Mouse (Mus musculus): ENCODE measurements around the gene Bbs1. TPM values are rescaled to one million over a fixed set of nuclear protein-coding genes. Genes with fewer than 3 reads are reported as not detected.
"Not testable (repeated sequence)": the region's sequence is repeated elsewhere in the genome, so short reads cannot be mapped to it uniquely, and the experiment has no call there.

The Bbs1 gene
- polyA plus RNA-seq (2012) = 0.33 and 0.50 TPM in 2 replicates

DNA sequence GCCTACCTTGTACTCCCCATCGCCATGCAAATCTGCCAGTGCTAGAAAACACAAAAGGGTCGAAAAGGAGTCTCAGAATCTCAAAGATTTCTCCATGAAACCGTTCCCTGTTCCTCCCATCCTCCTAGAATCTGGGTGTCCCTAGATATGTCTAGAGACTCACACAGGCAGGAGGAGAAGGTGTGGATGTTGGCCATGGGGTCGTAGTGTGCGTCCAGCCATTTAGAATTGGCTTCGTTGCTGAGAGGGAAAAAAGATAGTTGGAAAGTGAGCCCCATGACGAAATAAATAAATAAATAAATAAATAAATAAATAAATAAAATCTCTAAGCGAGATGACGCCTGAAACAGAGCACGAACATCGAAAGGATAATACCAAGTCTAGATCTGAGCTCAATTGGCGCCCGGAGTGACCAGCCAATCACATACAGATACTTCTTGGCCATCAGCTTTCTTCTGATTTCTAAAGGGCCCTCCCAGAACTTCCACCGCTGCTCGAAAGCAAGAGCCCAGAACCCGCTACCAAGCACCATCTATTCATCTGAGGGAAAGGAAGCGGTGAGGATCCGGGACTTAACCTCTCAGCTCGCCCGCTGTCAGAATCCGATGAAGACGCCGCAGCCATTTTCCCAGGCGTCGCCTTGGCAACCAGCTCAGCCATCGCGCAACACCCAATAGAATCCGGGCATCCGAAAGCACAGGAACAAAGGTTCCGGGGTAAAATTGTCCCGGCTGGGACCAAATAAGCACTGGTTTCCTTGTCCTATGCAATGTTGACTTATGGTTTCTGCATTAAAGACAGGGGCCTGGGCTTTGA is at the start of gene Bbs1:
Gene Bbs1, minus strand, starts transcription at position 650 of the 816 bp plus-strand sequence.
- Histone ChIP-seq H3K36me3 (ENCODE audit: control insufficient read depth) (peaks cover 45% of the 10 kb centered on the region), H3K27me3 (ENCODE audit: control insufficient read depth) (no peaks in the 10 kb centered on the region), H3K4me1 (ENCODE audit: control insufficient read depth) (peaks cover 10% of the 10 kb centered on the region), H3K4me3 (replicated peaks) (peak within 1 kb of the TSS; percentile 83), H3K9me3 (ENCODE audit: control insufficient read depth, low read length) (no peaks in the 10 kb centered on the region)
- TF ChIP-seq GATA1 (IDR thresholded peaks at IDR 0.05; ENCODE audit: low read length) = no peak
- no peak for TF ChIP-seq TAL1 (IDR thresholded peaks at IDR 0.05; ENCODE audit: low read length)

DNA sequence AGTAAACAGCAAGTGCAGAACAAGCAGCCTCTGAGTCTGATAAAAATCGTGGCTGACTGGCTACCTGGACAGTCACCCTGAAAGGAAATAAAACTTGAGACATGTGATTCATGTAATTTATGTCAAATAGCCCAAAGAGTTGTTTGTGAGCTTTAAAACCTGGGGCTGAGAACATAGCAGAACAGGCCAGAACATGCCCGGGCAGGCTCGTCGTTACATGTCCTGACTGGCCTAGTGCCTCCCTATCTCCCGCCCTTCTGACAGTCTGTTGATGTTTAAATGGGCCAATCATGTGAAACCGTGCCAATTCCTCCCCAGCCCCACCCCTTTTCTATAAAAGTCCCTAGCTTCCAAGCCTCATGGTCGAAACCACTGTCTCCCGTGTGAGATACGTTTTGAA is 42.2 kb upstream of the Bbs1 start:
- not testable (repeated sequence) for H3K36me3 ChIP-seq (ENCODE audit: control insufficient read depth); H3K4me1 ChIP-seq (ENCODE audit: control insufficient read depth); H3K4me3 ChIP-seq (replicated peaks); H3K9me3 ChIP-seq (ENCODE audit: control insufficient read depth, low read length)
- peaks cover 32% of the 10 kb centered on the region for H3K27me3 ChIP-seq (ENCODE audit: control insufficient read depth)

DNA sequence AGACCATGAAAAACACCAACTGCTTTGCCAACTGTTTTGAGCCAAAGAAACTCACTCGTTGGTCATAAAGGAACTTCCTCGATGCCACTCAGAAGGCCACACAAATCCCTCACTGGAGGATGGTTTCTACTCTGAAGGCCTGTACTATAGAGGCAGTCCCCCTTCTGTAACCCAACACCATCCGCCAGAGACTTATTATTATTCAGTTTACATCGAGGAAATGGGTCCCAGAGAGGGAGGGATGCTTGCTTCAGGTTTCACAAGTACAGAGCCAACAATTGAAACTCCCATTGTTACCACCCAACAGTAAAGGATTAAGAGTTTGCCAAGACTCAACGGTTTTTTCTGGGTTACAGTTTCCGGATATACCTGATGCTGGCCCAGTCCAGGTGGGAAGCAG is 39.1 kb upstream of the Bbs1 start:
- Histone ChIP-seq H3K9me3 (ENCODE audit: control insufficient read depth, low read length) (no peaks in the 10 kb centered on the region), H3K4me1 (ENCODE audit: control insufficient read depth) (peaks cover 14% of the 10 kb centered on the region), H3K4me3 (replicated peaks) (no peak overlapping the region), H3K27me3 (ENCODE audit: control insufficient read depth) (peaks cover 62% of the 10 kb centered on the region), H3K36me3 (ENCODE audit: control insufficient read depth) (no peaks in the 10 kb centered on the region)
- TF ChIP-seq TAL1 (IDR thresholded peaks at IDR 0.05; ENCODE audit: low read length) (no peak), GATA1 (IDR thresholded peaks at IDR 0.05; ENCODE audit: low read length) (no peak)

DNA sequence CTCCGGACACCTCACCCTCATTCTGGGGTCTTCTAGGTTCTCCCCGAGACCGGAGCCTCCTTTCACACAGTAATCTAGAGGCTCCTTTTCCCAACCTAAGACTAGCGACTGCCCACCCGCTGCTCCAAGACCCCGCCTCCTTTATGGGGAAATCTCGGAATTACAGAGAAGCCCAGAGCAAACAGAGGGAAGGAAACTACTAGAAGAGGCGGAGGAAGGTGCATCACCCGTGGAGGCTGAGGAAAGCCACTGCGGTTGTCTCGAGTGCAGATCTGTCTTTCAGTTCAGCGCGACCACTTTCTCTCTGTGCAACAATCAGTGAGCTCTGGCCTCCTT is 36.8 kb upstream of the Bbs1 start:
- H3K27me3 ChIP-seq (ENCODE audit: control insufficient read depth) = peaks cover 69% of the 10 kb centered on the region
- no peak for TF ChIP-seq TAL1 (IDR thresholded peaks at IDR 0.05; ENCODE audit: low read length)
- no peaks in the 10 kb centered on the region for H3K9me3 ChIP-seq (ENCODE audit: control insufficient read depth, low read length)
- H3K4me3 ChIP-seq (replicated peaks) = peak overlapping the region; percentile 54
- no peaks in the 10 kb centered on the region for H3K36me3 ChIP-seq (ENCODE audit: control insufficient read depth)
- peaks cover 14% of the 10 kb centered on the region for H3K4me1 ChIP-seq (ENCODE audit: control insufficient read depth)

DNA sequence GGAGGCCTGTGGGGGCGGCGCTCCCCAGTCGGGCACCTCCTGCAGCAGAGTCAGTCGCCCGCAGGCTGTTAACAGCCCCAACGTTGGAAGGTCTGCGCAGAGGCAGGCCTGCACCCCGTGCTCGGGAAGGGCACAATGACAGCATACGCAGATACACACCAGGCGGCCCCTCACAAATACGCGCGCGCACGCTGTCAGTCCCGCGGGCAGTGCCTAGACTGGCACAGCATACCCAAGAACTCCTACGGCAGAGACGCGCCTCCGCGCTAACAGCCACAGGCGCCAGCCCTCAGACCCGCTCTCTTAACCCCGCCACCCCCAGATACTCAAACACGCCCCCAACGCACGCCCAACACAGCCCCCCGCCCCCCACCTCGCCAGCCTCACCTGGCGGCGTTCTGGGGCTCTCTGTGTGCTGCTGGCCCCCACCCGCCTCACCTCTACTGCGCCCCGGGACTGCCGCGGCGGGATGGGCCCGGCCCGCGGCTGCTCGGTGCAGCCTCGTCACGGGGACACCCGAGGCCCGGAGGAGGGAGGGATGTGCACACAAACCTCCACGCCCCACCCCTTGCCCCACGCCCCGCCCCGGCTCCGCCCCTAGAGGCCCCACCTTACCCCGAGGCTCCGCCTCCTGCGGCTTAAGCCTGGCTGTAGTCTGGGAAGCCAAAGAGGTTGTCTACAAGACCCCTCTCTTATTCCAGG is 36.3 kb upstream of the Bbs1 start, which contains the start of gene Peli3:
Gene Peli3, minus strand, starts transcription at position 577 of the 702 bp plus-strand sequence.
- Histone ChIP-seq H3K36me3 (ENCODE audit: control insufficient read depth) (no peaks in the 10 kb centered on the region), H3K27me3 (ENCODE audit: control insufficient read depth) (peaks cover 67% of the 10 kb centered on the region), H3K4me1 (ENCODE audit: control insufficient read depth) (peaks cover 14% of the 10 kb centered on the region), H3K9me3 (ENCODE audit: control insufficient read depth, low read length) (no peaks in the 10 kb centered on the region), H3K4me3 (replicated peaks) (peak within 1 kb of the TSS; percentile 54)
- TF ChIP-seq TAL1 (IDR thresholded peaks at IDR 0.05; ENCODE audit: low read length) = no peak
- no peak for TF ChIP-seq GATA1 (IDR thresholded peaks at IDR 0.05; ENCODE audit: low read length)

DNA sequence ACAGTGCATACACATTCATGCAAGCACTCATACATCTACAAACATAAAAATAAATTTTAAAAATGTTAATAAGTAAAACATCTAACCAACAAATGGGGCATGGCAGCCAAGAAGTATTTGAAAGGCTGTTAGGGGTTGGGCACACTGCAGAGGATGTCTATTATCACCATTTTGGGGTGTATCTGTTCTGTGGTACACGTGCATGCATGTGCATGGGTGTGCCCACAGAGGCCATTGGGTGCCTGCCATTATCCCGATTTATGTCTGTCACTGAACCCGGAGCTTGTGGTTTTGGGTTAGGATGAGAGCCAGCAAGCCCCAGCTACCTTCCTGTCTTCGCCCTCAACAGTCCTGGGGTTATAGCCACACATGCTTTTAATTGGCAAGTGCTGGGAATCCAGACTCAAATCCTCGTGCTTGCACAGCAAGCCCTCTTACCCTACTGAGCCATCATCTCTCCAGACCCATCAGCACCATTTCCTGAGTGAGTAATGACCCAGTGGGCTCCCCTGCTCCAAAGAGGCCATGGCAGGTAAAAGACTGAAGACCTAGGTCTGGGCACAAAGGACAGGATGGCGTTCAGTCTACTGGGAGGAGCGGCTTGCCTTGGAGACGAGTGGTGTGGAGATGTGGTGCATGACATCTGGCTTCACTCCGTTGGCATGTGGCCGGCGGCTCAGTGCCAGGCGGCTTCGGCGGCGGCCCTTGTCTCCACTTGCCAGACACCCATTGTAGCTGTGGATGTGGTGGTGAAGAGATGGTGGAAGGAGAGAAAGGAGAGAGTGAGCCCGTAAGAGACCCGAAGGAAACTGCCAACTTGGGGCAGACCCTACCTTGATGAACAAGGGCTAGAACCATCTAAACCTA is 31.2 kb upstream of the Bbs1 start:
- peaks cover 7% of the 10 kb centered on the region for H3K4me1 ChIP-seq (ENCODE audit: control insufficient read depth)
- H3K4me3 ChIP-seq (replicated peaks) = no peak overlapping the region
- TF ChIP-seq TAL1 (IDR thresholded peaks at IDR 0.05; ENCODE audit: low read length) (no peak), GATA1 (IDR thresholded peaks at IDR 0.05; ENCODE audit: low read length) (no peak)
- H3K36me3 ChIP-seq (ENCODE audit: control insufficient read depth) = no peaks in the 10 kb centered on the region
- no peaks in the 10 kb centered on the region for H3K9me3 ChIP-seq (ENCODE audit: control insufficient read depth, low read length)
- peaks cover 27% of the 10 kb centered on the region for H3K27me3 ChIP-seq (ENCODE audit: control insufficient read depth)

DNA sequence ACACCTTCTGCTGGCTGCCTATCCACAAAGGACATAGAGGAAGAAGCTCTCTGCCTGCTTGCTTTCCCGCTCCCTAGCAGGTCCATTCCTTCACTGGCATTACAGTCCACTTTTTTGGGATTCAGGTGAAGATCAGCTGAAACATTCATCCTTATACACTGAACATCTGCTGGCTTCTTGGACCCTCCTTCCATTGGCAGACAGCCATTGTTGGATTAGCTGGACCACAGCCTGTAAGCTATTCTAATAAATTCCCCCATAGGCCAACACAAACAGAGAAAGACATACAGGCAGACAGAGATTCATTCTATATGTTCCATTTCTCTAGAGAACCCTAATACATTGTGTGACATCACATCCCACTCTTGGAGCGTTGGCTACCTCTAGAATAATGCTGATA is 30.5 kb upstream of the Bbs1 start:
- H3K36me3 ChIP-seq (ENCODE audit: control insufficient read depth) = no peaks in the 10 kb centered on the region
- no peak for TF ChIP-seq TAL1 (IDR thresholded peaks at IDR 0.05; ENCODE audit: low read length)
- no peak for TF ChIP-seq GATA1 (IDR thresholded peaks at IDR 0.05; ENCODE audit: low read length)
- H3K4me3 ChIP-seq (replicated peaks) = no peak overlapping the region
- peaks cover 22% of the 10 kb centered on the region for H3K27me3 ChIP-seq (ENCODE audit: control insufficient read depth)
- no peaks in the 10 kb centered on the region for H3K4me1 ChIP-seq (ENCODE audit: control insufficient read depth)
- no peaks in the 10 kb centered on the region for H3K9me3 ChIP-seq (ENCODE audit: control insufficient read depth, low read length)

DNA sequence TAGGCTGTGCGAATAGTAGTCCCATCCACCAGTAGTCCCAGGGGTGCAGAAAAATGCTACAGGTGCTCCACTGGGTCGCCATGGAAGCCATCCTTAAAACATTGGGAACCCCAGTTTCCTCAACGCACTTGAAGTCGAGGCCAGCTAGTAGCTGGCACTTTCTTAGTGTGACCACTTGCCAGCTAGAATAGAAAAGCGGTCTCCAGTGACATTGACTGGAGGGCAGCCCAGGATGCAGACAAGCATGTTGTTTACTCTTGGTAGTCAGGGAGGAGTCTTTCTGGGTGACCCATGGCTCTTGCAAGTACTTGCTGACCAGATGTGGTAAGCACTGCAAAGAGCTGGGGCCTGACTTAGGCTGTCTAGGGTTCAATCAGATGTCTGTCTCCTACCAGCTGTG is 22.4 kb upstream of the Bbs1 start:
- H3K9me3 ChIP-seq (ENCODE audit: control insufficient read depth, low read length) = no peaks in the 10 kb centered on the region
- H3K27me3 ChIP-seq (ENCODE audit: control insufficient read depth) = peaks cover 6% of the 10 kb centered on the region
- peak overlapping the region; percentile 76 for H3K4me3 ChIP-seq (replicated peaks)
- peaks cover 28% of the 10 kb centered on the region for H3K36me3 ChIP-seq (ENCODE audit: control insufficient read depth)
- H3K4me1 ChIP-seq (ENCODE audit: control insufficient read depth) = peaks cover 33% of the 10 kb centered on the region
- TF ChIP-seq TAL1 (IDR thresholded peaks at IDR 0.05; ENCODE audit: low read length) = no peak
- TF ChIP-seq GATA1 (IDR thresholded peaks at IDR 0.05; ENCODE audit: low read length) = no peak

Measured in erythroblast, embryonic 14.5 days (primary cell).